Mouse (Mus musculus) heart, postnatal 14 days (tissue): Measurements from ENCODE around the gene Iqch. TPM values are rescaled to one million over a fixed set of nuclear protein-coding genes. Genes with fewer than 3 reads are reported as not detected.

ENCODE experiments used
- DNase-seq, 2 experiments: peaks; one replicate each; pipeline ENCODE4 v3.0.0; 2021 to 2022
- intact Hi-C: fragments of 180-260 bp; cut with DNase I; formaldehyde crosslinking; loops from one replicate; pipeline ENCODE4 v1.15.1; 2025
- long read RNA-seq, 2 experiments: library from polyadenylated mRNA; stranded (forward); transcript quantifications; one replicate each; pipeline ENCODE4 v2.0.0; 2021
- total RNA-seq, 2 experiments: library from RNA; stranded (reverse); gene quantifications; 2 replicates each; pipeline ENCODE4 v1.2.3; 2021

Iqch gene
- not detected for total RNA-seq
- long read RNA-seq, experiment 1, result 0 reads
- long read RNA-seq, experiment 2, result 0 reads

DNA sequence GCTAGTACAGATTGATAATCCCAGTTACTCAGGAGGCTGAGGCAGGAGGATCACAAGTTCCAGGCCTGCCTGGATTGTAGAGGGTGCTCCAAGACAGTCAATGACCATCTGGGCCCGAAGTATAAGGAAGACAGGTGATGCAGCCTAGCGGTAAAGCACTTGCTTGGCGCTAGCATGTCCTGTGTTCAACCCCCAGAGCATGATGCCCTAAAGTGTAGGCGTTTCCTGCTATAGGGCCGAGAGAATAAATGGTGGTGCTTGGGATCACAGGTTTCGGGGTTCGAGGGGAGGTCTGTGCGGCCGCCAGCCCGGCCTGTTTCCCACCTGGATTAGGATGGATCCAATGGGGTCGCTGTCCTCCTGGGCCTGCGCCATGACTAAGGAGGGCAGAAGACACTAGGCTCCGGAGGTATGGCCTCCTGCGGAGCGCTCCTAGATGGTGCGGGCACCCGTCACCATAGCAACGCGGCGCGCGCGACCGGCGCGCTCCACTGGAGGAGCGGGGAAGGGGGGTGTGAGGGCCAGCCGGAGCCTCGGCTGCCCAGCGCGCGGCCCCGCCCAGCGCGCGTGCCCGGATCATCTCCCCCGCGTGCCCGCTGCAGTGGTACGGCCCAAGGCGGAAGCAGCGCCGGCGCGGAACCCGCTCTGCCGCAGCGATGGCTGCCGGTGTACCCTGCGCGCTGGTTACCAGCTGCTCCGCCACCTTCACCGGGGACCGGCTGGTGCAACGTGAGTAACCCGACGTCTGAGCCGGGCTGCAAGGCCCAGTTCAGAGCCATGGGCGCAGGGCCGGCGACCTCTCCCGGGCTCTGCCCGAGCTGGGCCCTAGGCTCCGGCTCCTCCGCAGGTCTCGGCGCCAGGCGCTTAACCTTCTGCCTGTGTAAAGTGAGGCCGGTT, at the start of gene Iqch, which contains the start of gene Aagab:
Iqch (minus strand) TSS at position 451 of the 897 bp plus-strand sequence.
Aagab (plus strand) TSS at position 618 of the 897 bp plus-strand sequence.
- intact Hi-C loops, result loop anchor here (10.0 kb wide), 1 partner anchor 757 kb away; no protein-coding TSS in a partner anchor
- DNase-seq, result peak; percentile 97

DNA sequence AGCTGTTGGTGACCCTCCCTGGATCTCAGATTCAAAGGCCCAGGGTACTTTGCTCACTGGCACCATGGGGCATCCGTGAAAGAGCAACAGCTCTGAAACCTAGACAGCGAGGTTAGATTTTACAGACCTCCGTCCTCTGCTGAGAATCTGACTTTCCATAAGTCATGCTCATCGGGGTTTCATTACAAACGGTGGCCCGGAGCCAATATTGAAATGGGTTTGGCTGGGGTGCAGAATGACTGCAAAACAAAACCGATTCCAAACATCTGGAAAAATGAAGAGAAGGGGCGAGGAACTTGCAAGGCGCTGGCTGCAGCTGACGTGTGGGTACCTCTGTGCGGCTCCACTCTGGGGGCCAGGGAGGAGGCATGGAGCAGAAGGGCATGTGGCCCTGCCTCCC, 49.3 kb upstream of the Iqch start:
- DNase-seq, result peak in 1 of 2 experiments; percentile 60
- intact Hi-C loops, result loop anchor here (2.0 kb wide), 1 partner anchor 55 kb away; no protein-coding TSS in a partner anchor

DNA sequence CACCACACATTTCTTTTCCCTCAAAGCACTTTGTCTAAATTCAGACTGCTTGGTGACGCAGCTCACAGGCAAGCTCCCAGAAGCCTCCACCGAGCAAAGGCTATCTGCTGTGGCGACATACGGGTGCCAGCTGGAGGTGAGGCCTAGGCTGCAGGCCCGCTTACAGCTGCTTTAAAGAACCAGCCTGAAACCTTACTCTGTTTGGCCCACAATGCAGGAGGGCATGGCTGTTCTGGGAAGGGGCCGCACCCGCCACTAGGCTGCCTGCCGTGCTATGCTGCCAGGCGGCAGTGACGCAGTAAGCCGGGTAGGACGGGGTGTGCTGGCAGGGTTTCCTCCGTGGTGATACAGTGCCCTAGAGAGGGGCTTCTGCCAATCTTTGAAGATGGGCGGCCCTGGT, 48.6 kb upstream of the Iqch start:
- intact Hi-C loops, result loop anchor here (1.0 to 2.0 kb wide), 2 partner anchors 56 to 193 kb away; no protein-coding TSS in a partner anchor
- peak; percentile 51 to 58 for DNase-seq

DNA sequence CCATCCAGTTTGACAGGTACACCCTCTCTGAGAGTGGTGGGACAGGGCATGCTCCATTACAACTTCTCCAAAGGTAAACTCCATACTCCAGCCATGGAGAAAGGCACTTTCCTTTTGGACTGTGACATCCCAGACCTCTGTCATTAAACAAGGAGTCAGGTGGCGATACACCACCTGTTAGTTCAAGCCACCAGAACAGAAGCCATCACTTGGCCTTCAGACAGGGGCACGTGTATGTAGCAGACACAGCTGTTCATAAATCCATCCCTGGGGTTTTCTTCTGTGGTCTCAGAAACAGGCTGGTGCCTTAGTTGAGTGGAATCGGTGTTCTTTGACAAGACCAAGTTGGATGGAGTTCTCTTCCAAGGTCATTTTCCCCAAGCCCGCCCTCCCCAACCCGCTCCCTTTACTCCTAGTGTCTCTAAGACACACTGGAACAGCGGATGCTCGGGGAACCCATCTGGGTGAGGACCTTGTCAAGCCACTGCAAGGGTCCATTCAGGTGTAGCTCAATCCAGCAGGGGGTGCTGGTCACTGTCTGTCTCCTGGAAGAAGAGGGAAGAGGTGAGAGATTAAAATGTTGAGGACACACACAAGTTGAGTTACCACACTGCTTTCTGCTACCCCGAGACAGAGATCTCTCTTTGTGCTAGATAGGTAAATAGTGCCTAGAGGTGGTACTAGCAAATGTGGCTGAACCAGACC, 47.7 kb upstream of the Iqch start:
- DNase-seq, result peak in 1 of 2 experiments; percentile 59
- intact Hi-C loops, result loop anchor here (1.0 to 2.0 kb wide), 2 partner anchors 57 to 194 kb away; no protein-coding TSS in a partner anchor

DNA sequence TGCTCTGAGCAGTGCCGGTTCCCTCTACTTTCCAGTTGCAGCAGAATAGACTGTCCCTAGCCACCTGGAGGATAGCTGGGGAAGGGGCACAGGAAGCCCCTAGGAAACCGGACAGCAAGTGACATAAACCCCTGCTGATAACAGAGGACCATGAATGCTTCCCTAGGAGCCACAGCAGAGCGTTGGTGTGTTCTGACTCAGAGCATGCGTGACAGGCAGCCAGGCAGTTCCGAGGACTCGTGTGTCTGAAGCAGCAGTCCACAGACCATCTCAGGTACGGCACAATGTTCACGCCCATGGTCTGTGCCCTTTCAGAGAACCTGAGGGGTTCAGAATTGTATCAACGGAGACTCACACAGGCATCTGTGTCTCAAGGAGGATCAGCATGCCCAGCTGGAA, 46.2 kb upstream of the Iqch start:
- intact Hi-C loops, result no loop called here
- DNase-seq, result no peak

DNA sequence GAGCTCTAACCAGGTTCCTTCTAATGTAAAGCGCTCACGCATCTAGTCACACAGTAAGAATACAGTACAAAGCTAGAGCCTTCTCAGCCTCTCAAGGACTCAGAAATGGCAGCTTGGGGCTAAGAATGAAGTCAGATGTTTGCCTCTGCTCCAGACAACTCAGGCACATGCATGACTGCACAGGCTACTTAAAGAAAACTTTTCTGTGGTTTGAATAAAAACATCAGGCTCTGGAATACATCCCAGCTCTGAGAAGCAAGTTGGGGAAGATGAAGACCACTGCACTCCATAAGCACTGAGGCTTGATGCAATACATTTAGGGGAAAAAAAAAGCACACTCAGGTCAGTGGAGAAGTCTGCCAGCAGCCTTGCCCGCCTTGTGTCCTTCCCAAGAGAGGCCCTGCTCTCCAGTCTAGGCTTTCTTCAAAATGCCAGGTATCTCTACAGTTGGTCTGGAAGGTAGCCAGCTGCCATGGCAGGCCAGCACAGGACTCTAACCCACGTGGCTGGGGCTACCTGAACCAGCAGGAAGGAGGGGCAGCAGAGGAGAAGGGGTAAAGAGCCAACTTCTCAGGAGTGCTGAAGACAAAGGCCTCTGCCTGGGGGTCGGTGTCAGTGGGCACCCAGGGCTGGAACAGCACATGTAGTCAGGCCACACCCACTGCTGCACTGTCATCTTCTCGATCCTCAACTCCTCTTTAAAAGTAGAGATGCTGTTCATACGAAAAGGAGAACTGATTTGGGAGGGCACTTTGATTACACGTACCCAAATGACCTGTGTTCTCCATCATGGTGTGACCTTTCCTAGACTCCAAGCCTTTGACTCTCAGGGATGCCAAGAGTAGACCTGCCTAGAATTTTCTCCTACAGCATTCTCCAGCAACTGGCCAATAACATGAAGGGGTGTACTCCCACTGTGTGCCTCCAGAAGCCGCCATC, 45.6 kb upstream of the Iqch start:
- intact Hi-C loops, result no loop called here
- no peak for DNase-seq

DNA sequence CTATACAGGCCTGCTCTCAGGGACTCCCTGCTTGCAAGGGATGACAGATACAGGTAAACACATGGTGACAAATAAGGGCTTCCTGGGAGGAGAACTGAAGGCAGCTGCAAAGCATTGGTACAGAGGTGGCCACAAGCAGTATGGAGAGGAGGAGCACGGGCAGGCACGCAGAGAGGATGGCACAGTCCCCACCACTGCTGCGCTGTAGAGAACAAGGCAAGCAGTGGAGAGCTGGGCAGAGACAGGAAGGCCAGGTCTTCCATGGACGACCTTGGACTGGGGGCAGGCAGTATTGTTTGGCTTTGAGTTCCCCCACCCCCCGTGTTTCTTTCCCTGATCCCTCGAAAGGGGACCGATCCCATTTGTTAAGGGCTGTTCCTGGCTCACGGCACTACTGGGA, 42.8 kb upstream of the Iqch start:
- intact Hi-C loops, result no loop called here
- no peak for DNase-seq

DNA sequence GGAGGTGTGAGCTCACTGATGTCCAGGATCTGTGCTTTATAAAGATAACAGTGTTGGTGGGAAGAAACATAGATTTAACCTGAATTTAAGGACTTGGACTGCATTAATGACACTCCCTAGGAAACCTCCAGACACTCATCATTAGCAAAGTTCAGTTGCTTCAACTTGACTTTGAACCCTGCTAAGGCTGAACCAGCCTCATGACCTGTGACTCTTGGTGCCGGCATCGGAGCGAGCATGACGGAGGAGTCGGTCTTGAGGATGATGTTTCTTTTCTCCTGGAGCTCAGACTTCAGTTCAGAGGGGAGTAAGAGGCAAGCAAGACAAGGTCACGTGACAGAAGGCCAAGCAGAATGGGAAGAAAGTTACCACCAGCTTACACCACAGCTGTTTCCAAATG, 41.7 kb upstream of the Iqch start:
- DNase-seq, result no peak

DNA sequence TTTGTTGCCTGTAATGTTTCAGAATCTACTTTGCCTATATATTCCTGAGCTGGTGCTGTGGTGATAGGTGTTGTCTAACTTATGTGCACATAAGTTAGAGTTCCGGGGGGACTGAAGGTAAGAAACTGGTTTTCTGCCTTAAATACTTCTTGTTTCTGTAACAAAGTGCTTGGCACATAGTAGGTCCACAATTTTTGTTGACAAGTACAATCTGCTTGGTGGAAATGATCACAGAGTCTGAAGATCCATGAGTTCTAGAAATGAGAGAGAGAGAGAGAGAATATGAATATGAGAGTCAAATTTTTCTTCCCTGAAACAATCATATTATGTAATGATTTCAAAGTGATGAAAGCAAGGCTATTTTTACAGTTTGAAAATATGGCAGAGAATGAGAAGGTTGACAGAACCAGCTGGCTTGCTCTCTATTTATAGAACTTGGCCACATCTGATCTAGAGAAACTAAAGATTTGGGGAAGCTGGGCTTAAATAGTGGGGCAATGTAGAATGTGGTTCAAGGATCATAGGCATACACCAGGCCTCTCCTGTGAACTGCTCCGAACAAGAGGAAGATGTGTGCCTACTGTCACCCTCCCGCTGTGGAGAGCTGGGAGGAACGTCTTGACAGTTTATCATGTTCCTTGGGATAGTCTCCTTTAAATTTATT, 39.8 kb upstream of the Iqch start:
- no peak for DNase-seq
- intact Hi-C loops, result no loop called here

More for the DNA sequence above, 41.7 kb upstream of the Iqch start:
- intact Hi-C loops, result no loop called here

DNA sequence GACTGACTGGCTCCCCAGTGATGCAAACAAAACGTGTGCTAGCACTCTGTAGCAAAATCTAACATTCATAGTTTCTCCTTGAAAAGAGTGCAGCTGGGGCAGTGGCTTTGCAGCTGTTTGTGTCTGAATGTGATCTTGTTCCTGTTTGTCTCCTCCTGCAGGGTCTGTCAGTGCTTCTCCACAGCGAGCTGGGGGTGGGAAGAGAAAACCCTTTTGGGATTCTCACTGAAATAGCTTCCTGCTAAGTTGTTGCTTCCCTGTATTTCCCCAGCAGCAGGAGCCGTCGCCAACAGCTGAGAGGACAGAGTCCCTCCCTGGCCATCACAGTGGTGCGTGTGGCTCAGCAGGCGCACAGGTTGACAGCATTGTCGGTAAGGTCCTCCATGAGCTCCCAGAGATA, 33.8 kb upstream of the Iqch start:
- intact Hi-C loops, result no loop called here

DNA sequence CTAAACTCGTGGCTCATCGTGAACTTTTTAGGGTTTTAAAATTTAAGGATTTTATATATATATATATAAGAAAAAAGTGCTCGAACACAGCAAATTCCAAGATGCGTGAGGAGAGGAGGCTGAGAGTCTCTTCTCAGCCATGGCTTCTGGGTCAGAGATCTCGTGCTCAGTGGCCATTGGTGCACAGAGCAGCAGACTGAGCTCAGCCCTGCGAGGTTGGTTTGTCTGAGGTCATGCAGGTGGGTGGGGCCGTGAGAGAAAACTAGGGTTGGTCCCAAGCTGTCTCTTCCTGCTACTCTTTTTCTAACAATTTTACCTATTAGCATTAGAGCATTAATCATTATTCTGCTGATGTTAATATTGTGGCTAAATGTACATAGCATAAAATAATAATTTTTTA, 31.0 kb upstream of the Iqch start:
- intact Hi-C loops, result loop anchor here (5.0 kb wide), 1 partner anchor 209 kb away; no protein-coding TSS in a partner anchor
- no peak for DNase-seq

More for the DNA sequence above, 33.8 kb upstream of the Iqch start:
- DNase-seq, result no peak

DNA sequence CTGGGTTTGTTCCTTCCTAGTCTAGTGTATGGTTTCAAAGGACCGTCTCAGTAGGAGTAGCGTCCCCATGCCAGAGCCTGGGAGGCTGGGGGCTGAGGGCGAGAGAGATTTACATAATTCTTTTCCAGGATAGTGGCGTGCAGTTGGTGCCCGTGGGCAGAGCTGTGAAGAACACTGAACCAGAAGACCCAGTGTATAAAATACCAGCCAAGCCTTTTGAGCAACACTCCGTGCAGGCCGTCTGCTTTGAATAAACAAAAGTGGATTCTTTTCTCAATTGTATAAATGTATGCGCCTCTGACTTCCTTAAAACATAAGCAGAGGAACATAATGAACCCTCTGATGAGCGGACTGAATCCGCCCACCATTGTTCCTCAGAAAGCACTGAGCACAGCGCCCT, 30.6 kb upstream of the Iqch start:
- no peak for DNase-seq
- intact Hi-C loops, result loop anchor here (5.0 kb wide), 1 partner anchor 209 kb away; no protein-coding TSS in a partner anchor

DNA sequence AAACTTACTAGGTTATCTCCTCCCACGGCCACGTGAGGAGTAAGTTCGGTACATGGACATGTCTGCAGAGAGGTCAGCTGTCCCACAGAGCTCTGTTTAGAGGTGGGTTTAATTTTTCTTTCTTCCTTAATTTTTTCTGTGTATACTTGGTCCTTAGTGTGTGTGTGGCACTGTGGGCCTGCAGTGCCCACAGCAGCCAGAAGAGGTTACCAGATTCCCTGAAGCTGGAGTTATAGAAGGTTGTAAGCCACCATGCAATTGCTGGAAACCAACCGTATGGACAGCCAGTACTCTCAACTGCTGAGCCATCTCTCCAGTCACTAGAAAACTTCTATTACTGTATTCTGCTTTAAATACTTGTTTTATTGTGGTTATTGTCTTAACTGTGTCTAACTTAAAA, 29.8 kb upstream of the Iqch start:
- DNase-seq, result no peak
- intact Hi-C loops, result loop anchor here (5.0 kb wide), 1 partner anchor 210 kb away; no protein-coding TSS in a partner anchor

DNA sequence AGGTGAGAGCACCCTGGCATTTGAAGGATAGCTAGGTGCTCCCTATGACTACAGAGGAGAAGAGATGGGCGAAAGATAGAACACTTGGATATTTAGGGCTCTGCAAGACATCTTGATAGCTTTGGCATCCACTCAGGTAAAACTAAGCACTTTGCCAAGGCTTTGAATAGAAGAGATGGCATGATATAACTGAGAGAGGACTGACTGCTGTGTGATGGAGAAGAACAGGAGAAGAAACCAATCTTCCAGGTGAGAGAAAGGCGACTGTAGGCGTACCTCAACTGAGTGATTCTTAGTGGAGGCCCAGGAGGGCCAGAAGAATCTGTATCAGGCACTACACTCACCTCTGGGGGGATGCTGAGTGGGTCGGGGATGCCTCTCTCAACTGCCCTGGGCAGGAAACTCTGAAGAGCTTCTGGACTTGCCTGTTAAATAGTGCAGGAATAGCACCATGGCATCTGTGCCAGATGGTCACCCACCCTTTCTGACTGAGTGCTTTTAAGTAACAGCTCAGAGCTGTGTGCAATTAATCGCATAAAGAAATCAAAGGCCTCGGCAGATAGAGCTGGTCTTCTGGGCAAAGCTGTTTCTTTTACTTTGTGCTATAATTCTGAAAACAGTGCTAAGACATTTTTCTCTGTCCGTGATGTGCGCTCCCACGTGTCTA, 22.9 kb upstream of the Iqch start:
- intact Hi-C loops, result no loop called here
- no peak for DNase-seq

DNA sequence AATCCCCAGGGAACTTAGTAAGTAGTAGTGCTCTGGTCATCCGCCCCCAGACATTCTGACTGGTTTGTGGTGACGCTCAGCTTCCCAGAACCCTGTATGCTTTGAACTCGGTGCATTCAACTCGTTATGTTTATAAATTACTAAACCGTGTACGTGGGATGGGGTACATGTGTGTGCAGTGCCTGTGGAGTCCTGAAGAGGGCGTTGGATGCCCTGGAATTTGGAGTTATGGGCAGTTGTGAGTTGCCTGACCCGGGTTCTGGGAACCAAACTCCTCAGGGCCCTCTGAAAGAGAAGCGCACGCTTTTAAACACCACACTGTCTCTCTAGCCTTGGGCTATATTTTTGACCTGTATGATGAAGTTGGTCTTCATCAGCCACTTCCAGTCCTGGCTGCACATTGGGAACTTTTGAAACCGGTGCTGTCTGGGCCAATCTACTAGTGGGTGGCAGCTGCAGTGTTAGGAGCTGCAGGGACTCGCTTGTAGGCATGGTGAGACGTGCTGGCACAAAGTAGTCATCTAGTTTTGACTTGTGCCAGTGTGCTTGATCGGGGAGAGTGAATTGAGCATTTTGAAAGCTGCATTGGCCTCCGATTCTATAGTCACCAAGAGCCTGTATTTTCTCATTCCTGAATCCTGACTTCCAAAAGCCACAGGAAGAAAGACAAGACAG, 21.7 kb upstream of the Iqch start:
- intact Hi-C loops, result no loop called here

DNA sequence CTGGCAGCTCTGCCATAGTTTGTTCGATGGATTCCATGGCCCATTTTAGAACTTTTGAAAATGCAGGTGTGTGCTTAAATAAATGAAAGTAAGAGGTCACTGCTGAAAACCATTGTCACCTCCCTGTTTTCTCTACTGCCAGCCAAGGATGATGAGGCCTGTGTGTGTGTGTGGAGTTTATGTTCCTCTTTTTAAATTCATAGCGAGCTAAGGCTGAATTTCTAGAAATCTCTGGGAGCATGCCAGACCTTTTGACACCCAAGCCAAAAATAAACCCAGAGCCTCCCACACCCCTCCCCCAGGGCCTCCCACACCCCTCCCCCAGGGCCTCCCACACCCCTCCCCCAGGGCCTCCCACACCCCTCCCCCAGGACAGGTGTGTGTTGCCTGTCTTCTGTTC, 15.7 kb upstream of the Iqch start:
- intact Hi-C loops, result no loop called here
- DNase-seq, result no peak

More for the DNA sequence above, 21.7 kb upstream of the Iqch start:
- DNase-seq, result no peak

DNA sequence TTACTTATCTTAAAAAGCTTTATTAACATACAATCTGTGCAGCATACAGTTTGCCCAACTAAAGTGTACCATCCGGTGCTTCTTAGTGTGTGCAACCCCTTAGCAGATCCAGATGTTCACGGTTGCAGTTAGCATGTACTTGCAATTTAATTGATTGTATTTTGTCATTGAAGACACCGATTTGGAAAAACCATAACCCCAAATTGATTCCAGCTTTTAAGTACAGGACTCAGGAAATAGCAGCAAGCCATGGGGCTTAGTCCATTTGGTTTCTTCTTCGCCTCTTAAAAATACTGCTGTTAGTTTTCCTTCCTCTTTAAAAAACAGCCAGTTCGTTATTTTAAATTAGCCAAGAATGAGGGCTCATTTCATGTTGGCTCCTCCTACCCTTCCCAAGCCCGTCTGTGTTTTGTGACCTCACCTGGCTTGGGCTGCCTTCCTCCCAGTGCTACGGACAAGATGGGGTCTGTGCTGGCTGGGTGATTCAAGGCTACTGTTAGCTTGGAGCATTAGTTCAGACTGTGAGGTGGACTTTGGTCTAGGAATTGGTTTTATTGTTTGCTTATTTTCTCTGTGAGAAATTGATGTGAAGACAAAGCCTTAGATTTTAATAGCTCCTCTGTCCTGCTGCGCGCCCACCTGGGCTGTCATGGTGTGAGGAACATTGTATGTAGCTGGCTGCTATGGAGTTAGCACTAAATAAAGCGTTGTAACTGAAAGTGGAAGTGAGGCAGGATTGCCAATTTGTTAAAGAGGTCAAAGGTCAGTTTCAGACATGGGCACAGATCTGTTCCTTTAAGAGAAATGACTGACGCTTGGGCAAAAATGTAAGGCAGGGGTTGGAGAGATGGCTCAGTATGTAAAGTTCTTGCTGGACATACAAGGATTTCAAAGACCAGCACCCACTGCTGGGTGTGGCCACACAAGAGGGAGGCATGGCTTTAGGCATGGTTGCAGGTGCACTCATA, 12.0 kb upstream of the Iqch start:
- no peak for DNase-seq
- intact Hi-C loops, result loop anchor here (5.0 kb wide), 1 partner anchor 477 kb away; no protein-coding TSS in a partner anchor
